Mouse (Mus musculus) erythroblast, embryonic 14.5 days (primary cell): Measurements from ENCODE around the gene Atp13a4. TPM values are rescaled to one million over a fixed set of nuclear protein-coding genes. Genes with fewer than 3 reads are reported as not detected.

Experiments
- H3K27me3 ChIP-seq: 2 replicates; pipeline ENCODE4 v1.6.1; 2012; ENCODE audit warnings: inconsistent platforms; ENCODE audit not compliant: control insufficient read depth
- H3K36me3 ChIP-seq: 2 replicates; pipeline ENCODE4 v1.6.1; 2012; ENCODE audit warnings: mild to moderate bottlenecking, inconsistent platforms; ENCODE audit not compliant: control insufficient read depth
- H3K4me1 ChIP-seq: 2 replicates; pipeline ENCODE4 v1.6.1; 2012; ENCODE audit warnings: inconsistent platforms; ENCODE audit not compliant: control insufficient read depth
- H3K4me3 ChIP-seq: replicated peaks from 2 replicates; pipeline ENCODE3; 2012; ENCODE audit warnings: moderate library complexity, mild to moderate bottlenecking, inconsistent platforms
- H3K9me3 ChIP-seq: 2 replicates; pipeline ENCODE4 v1.6.1; 2012; ENCODE audit warnings: low read length, inconsistent platforms, mixed read lengths; ENCODE audit not compliant: control insufficient read depth
- GATA1 ChIP-seq: IDR thresholded peaks from 2 replicates; pipeline ENCODE4 v1.6.1; 2012; ENCODE audit warnings: low read length, inconsistent platforms, mixed read lengths
- TAL1 ChIP-seq: IDR thresholded peaks from 3 replicates; pipeline ENCODE4 v1.6.1; 2012; ENCODE audit warnings: low read length, inconsistent platforms, mixed read lengths
- polyA plus RNA-seq: library from polyadenylated mRNA; stranded (reverse); fragments of >175 nt; gene quantifications from 2 replicates; pipeline ENCODE4 v1.2.3, GENCODE M21; 2012

Gene Atp13a4
- polyA plus RNA-seq, 1 experiment = not detected

- TF ChIP-seq TAL1 = no peak
- Histone ChIP-seq H3K9me3 (no peaks in the 10 kb centered on the region), H3K4me3 (no peak overlapping the region), H3K27me3 (no peaks in the 10 kb centered on the region), H3K36me3 (no peaks in the 10 kb centered on the region), H3K4me1 (no peaks in the 10 kb centered on the region)
Measured at GRCm38 (mm10) chr16:29504198-29504597, 40.5 kb downstream of the Atp13a4 start.

GRCm38 (mm10) chr16:29491031-29491430 is 53.6 kb downstream of the Atp13a4 start:
- Histone ChIP-seq H3K9me3 (no peaks in the 10 kb centered on the region), H3K36me3 (no peaks in the 10 kb centered on the region), H3K27me3 (no peaks in the 10 kb centered on the region), H3K4me3 (no peak overlapping the region), H3K4me1 (no peaks in the 10 kb centered on the region)
- TF ChIP-seq GATA1 (no peak), TAL1 (no peak)

DNA sequence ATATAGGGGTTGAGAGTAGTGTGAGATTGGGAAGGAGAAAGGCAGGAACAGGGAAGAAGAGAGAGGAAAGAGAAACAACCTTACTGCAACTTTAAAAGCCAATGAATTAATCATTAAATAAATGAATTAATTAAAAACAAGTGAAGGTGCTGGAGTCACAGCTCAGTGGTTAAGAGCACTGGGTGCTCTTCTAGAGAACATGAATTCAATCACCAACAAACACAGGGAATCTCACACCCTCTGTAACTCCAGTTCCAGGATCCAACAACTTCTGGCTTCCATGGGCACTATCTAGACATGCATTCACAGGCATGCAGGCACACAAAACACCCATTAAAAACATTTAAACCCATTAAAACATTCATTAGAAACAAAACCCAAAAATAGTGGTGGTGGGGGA is 63.2 kb downstream of the Atp13a4 start:
- Histone ChIP-seq H3K27me3 (no peaks in the 10 kb centered on the region), H3K4me3 (no peak overlapping the region), H3K4me1 (no peaks in the 10 kb centered on the region), H3K36me3 (no peaks in the 10 kb centered on the region), H3K9me3 (no peaks in the 10 kb centered on the region)
- no peak for TF ChIP-seq GATA1
- no peak for TF ChIP-seq TAL1

DNA sequence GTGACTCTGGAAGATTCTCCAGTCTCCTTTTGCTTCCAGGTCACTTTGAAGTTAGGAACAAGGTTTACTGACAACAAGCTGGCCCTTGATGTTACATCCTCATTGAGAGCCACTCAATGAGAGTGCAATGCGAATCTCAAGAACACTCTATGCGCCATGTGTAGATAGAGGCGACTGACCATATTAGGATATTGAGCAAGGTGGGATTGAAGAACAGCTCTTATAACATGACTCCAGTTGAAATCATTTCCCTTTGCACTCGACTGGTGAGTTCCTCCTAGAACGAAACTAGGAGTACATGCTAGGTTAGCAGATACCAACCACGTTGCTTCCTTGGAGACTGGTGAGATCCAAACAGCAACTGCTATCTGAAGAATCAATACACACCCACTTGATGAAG is 64.3 kb downstream of the Atp13a4 start:
- H3K9me3 ChIP-seq = no peaks in the 10 kb centered on the region
- H3K4me1 ChIP-seq = no peaks in the 10 kb centered on the region
- TF ChIP-seq TAL1 (no peak), GATA1 (no peak)
- H3K36me3 ChIP-seq = no peaks in the 10 kb centered on the region
- no peak overlapping the region for H3K4me3 ChIP-seq
- H3K27me3 ChIP-seq = no peaks in the 10 kb centered on the region

DNA sequence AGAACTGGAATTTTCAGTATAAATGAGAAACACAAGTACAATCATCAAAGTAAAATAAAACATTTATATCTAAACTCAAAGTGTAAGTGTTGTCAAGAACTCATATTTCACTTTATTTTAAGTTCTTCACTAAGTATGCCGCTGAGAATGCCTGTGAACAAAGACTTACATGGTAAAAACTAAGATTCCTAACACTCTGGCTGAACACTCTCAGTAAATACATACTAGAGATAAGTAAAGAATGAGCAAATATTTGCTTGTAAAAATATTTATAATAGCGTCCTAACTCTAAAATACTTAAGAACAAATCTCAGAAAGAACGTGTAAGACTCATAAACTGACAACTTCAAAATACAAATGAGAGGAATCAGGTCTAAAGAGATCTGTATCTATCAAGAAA is 80.9 kb downstream of the Atp13a4 start:
- H3K36me3 ChIP-seq = no peaks in the 10 kb centered on the region
- H3K4me1 ChIP-seq = no peaks in the 10 kb centered on the region
- H3K4me3 ChIP-seq = no peak overlapping the region
- H3K9me3 ChIP-seq = no peaks in the 10 kb centered on the region
- H3K27me3 ChIP-seq = no peaks in the 10 kb centered on the region
- TF ChIP-seq TAL1 = no peak
- no peak for TF ChIP-seq GATA1

DNA sequence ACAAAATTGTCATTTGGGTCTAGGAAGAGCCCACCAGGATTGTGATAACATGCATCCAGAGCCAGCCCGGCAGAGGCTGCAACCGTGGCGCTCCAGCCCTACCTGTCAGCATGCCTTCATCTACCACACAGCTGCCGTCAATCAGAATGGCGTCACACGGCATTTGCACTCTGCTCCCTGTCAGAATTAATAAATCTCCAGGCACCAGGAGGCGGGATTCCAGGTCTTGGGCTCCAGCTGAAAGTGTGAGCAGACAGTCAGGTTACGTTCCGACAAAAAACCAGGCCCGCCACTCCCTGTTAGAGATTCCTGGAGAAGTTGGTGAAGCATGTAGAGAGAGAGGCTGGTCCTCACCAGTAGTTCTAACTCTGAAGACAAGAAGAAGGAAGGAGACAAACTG is 85.3 kb downstream of the Atp13a4 start:
- no peak overlapping the region for H3K4me3 ChIP-seq
- H3K4me1 ChIP-seq = no peaks in the 10 kb centered on the region
- no peaks in the 10 kb centered on the region for H3K9me3 ChIP-seq
- H3K36me3 ChIP-seq = no peaks in the 10 kb centered on the region
- TF ChIP-seq TAL1 (no peak), GATA1 (no peak)
- H3K27me3 ChIP-seq = no peaks in the 10 kb centered on the region

DNA sequence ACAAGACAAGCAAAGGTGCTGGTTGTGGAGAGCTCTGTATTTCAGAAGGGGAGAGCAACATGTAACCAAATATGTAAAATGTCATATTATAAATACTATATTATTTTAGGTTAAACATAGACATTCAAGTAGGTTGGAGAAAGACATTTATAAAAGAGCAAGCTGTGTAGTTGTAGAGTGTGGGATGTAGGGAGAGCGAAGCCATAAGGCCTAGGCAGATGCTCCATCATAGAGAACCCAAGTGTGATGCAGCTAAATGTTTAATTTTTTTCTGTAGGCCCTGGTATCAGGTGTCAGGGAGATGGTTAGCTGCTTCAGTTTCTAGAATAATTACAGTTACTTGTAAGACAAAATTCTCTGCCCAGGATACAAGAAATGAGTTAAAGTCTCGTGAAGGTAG is 87.8 kb downstream of the Atp13a4 start:
- Histone ChIP-seq H3K9me3 (no peaks in the 10 kb centered on the region), H3K4me1 (no peaks in the 10 kb centered on the region), H3K4me3 (no peak overlapping the region), H3K27me3 (no peaks in the 10 kb centered on the region), H3K36me3 (no peaks in the 10 kb centered on the region)
- TF ChIP-seq TAL1 = no peak
- TF ChIP-seq GATA1 = no peak

DNA sequence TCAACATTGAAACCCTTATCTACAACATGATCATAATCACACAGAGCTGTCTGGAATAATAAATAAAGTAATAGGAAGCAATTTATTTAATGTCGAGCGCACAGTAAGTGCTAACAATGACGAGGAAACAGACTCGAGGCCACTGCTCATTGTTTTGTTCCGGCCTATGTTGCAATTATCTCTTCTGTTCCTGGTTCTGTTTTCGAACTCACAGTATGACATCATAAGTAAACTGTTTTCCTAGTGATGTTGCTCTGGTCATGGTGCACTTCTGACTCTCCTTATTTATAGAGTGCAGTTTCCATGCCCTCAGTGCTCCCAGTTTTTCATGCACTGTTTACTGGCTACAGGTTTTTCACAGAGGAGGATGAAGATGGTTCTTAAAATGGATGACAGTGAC is 91.4 kb downstream of the Atp13a4 start:
- TF ChIP-seq TAL1 (no peak), GATA1 (no peak)
- no peaks in the 10 kb centered on the region for H3K27me3 ChIP-seq
- no peaks in the 10 kb centered on the region for H3K9me3 ChIP-seq
- H3K4me1 ChIP-seq = no peaks in the 10 kb centered on the region
- no peak overlapping the region for H3K4me3 ChIP-seq
- no peaks in the 10 kb centered on the region for H3K36me3 ChIP-seq

DNA sequence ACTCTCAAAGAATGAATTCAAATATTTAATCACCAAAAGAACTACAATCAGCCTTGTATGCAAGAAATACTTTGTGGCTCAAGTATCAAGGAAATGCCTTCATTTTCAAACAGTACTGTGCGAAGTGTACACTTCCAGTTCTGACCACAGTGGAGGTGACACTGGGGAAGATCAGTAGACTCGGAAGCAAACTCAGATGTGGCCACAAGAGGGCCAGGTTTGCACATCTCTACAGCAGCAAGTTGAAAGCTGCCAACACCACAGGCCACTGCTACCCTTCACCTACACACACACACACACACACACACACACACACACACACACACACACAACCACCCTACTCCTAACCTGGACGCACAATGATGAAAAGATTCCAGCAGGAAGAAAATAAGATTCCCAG is 93.0 kb downstream of the Atp13a4 start:
- no peaks in the 10 kb centered on the region for H3K4me1 ChIP-seq
- H3K9me3 ChIP-seq = no peaks in the 10 kb centered on the region
- H3K36me3 ChIP-seq = no peaks in the 10 kb centered on the region
- no peak overlapping the region for H3K4me3 ChIP-seq
- no peak for TF ChIP-seq GATA1
- no peak for TF ChIP-seq TAL1
- no peaks in the 10 kb centered on the region for H3K27me3 ChIP-seq

- no peaks in the 10 kb centered on the region for H3K27me3 ChIP-seq
- TF ChIP-seq TAL1 = no peak
- TF ChIP-seq GATA1 = no peak
- H3K9me3 ChIP-seq = no peaks in the 10 kb centered on the region
- H3K36me3 ChIP-seq = no peaks in the 10 kb centered on the region
- H3K4me1 ChIP-seq = no peaks in the 10 kb centered on the region
- H3K4me3 ChIP-seq = no peak overlapping the region
Measured at GRCm38 (mm10) chr16:29442126-29442525, 102.5 kb downstream of the Atp13a4 start.
